Mouse (Mus musculus) liver, postnatal 0 days (tissue): ENCODE results near the gene Gal3st2.

Experiments
- CTCF ChIP-seq: sonication (generic); IDR thresholded peaks from 2 replicates; pipeline ENCODE4 v1.5.1; 2016; ENCODE audit warnings: antibody characterized with exemption, low read depth
- EP300 ChIP-seq: IDR thresholded peaks from 2 replicates; pipeline ENCODE4 v1.6.1; 2016; ENCODE audit warnings: antibody characterized with exemption, low read depth, mild to moderate bottlenecking

GRCm38 (mm10) chr1:93818722-93819121 is 42.4 kb upstream of the Gal3st2 start:
- TF ChIP-seq CTCF (no peak), EP300 (no peak)
